Mouse (Mus musculus) CH12.LX (cell line): ENCODE results near the gene 1700037H04Rik.

ENCODE experiments used
- CTCF ChIP-seq, 2 experiments: IDR thresholded peaks in 1 of 2; conservative IDR thresholded peaks in 1 of 2; 2 replicates each; pipeline ENCODE4 v1.5.1; 2011 to 2012; ENCODE audit warnings: low read depth in 2 of 2, low read length in 2 of 2, improper control_type of control experiment in 1 of 2, inconsistent platforms in 1 of 2, mild to moderate bottlenecking in 1 of 2, moderate library complexity in 1 of 2
- EP300 ChIP-seq: IDR thresholded peaks from 2 replicates; pipeline ENCODE4 v1.6.1; 2011; ENCODE audit warnings: low read length, improper control_type of control experiment
- ZNF384 ChIP-seq: IDR thresholded peaks from 2 replicates; pipeline ENCODE4 v1.6.1; 2012; ENCODE audit warnings: low read depth, low read length, improper control_type of control experiment, inconsistent platforms

GRCm38 (mm10) chr2:131176491-131176890 is 16.6 kb upstream of the 1700037H04Rik start:
- TF ChIP-seq ZNF384, result no peak
- TF ChIP-seq EP300, result no peak
- no peak for TF ChIP-seq CTCF (conservative IDR thresholded peaks at IDR 0.05 in 1 of 2, IDR thresholded peaks at IDR 0.05 in 1 of 2; ENCODE audit: low read depth in 2 of 2, low read length in 2 of 2)
